Mouse (Mus musculus) lung, postnatal 0 days (tissue): Measurements from ENCODE around the gene Prox2. TPM values are rescaled to one million over a fixed set of nuclear protein-coding genes. Genes with fewer than 3 reads are reported as not detected.

Source experiments
- ATAC-seq: fragments of 200-750 bp; cut with Nextera tagmentation; 2 replicates; pipeline ENCODE4 v1.8.0; 2017; ENCODE audit warnings: moderate library complexity
- DNase-seq: peaks from one replicate; pipeline ENCODE4 v3.0.0-alpha.2; 2016; ENCODE audit warnings: low spot score
- H3K27ac ChIP-seq: fragments of 300-500 bp; sonication (generic); 2 replicates; pipeline ENCODE4 v1.5.1; 2014; ENCODE audit warnings: antibody characterized with exemption, mild to moderate bottlenecking, low read length, mixed read lengths
- H3K27me3 ChIP-seq: fragments of 300-500 bp; sonication (generic); replicated peaks from 2 replicates; pipeline ENCODE4 v1.6.1; 2014; ENCODE audit warnings: low read length, mixed read lengths; ENCODE audit not compliant: insufficient read depth
- H3K36me3 ChIP-seq: fragments of 300-500 bp; sonication (generic); 2 replicates; pipeline ENCODE4 v1.6.1; 2014; ENCODE audit warnings: low read length, mixed read lengths; ENCODE audit not compliant: insufficient read depth
- H3K4me1 ChIP-seq: fragments of 300-500 bp; sonication (generic); 2 replicates; pipeline ENCODE4 v1.6.1; 2014; ENCODE audit warnings: antibody characterized with exemption, low read depth, low read length, mixed read lengths; ENCODE audit not compliant: insufficient read depth
- H3K4me2 ChIP-seq: fragments of 300-500 bp; sonication (generic); replicated peaks from 2 replicates; pipeline ENCODE4 v1.6.1; 2014; ENCODE audit warnings: low read depth, mild to moderate bottlenecking, low read length, moderate library complexity, mixed read lengths
- H3K4me3 ChIP-seq: fragments of 300-500 bp; sonication (generic); 2 replicates; pipeline ENCODE4 v1.5.1; 2014; ENCODE audit warnings: low read depth, low read length
- H3K9ac ChIP-seq: fragments of 300-500 bp; sonication (generic); replicated peaks from 2 replicates; pipeline ENCODE4 v1.6.1; 2014; ENCODE audit warnings: low read depth, mild to moderate bottlenecking
- H3K9me3 ChIP-seq: fragments of 300-500 bp; sonication (generic); 2 replicates; pipeline ENCODE4 v1.6.1; 2016; ENCODE audit warnings: low read length, mixed read lengths
- CTCF ChIP-seq: IDR thresholded peaks from 2 replicates; pipeline ENCODE4 v1.5.1; 2016; ENCODE audit warnings: antibody characterized with exemption, mild to moderate bottlenecking
- EP300 ChIP-seq: IDR thresholded peaks from 2 replicates; pipeline ENCODE4 v1.6.1; 2016; ENCODE audit warnings: antibody characterized with exemption, mild to moderate bottlenecking, control low read depth
- WGBS: fragments of 180-500 bp; shearing (Covaris S2); extraction: QIAGEN DNeasy Blood & Tissue Kit; methylation state at CpG from one replicate; pipeline ENCODE4 v1.1.7; 2014; 5-methylcytosine and 5-hydroxymethylcytosine counted together
- polyA plus RNA-seq: library from polyadenylated mRNA; unstranded; fragments of >200 nt; fragmentation: Nextera tagmentation; extraction: Ambion mirVana; gene quantifications from 2 replicates; pipeline ENCODE4 v1.2.1, GENCODE M21; 2015

Prox2 gene
- polyA plus RNA-seq, 1 experiment from 2014 or later: 3.7 TPM

GRCm38 (mm10) chr12:85101521-85102106 is 8.9 kb downstream of the Prox2 start:
- no peaks in the 10 kb centered on the region for H3K27me3 ChIP-seq
- no peak overlapping the region for H3K27ac ChIP-seq
- no peak overlapping the region for H3K4me3 ChIP-seq
- no peak overlapping the region for H3K9ac ChIP-seq
- no peaks in the 10 kb centered on the region for H3K4me1 ChIP-seq
- TF ChIP-seq EP300 (no peak), CTCF (no peak)
- H3K36me3 ChIP-seq: no peaks in the 10 kb centered on the region
- WGBS: 77% methylated on average over 5 of the region's 5 CpGs
- H3K4me2 ChIP-seq: no peak overlapping the region
- no peak for ATAC-seq
- DNase-seq: no peak
- H3K9me3 ChIP-seq: no peaks in the 10 kb centered on the region

DNA sequence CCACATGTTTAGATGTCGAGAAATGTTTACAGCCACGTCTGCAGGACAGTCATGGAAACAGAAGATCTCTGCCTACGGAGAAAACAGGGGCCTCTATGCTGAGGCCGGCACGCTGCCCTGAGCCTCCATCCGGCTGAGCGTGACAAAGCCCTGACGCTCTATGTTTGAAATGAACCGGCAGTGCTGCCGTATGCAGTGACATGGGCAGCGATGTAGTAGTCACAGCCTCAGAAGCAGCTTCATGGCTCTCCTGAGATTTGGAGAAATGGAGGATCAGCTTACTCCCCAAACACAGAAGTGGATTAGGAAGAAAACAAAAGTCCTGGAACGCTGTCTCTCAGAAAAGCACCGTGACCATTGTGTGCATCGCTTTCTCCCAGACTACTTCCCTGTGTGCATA is 9.6 kb downstream of the Prox2 start:
- Histone ChIP-seq H3K4me3 (no peak overlapping the region), H3K27me3 (no peaks in the 10 kb centered on the region), H3K4me1 (no peaks in the 10 kb centered on the region), H3K36me3 (no peaks in the 10 kb centered on the region), H3K4me2 (no peak overlapping the region), H3K27ac (no peak overlapping the region), H3K9me3 (no peaks in the 10 kb centered on the region), H3K9ac (no peak overlapping the region)
- DNase-seq: no peak
- WGBS: 60% methylated on average over 14 of the region's 14 CpGs
- TF ChIP-seq EP300 (no peak), CTCF (no peak)
- ATAC-seq: no peak

GRCm38 (mm10) chr12:85095859-85096258 is 14.7 kb downstream of the Prox2 start:
- DNase-seq (no peak), ATAC-seq (no peak)
- H3K9ac ChIP-seq: no peak overlapping the region
- no peaks in the 10 kb centered on the region for H3K36me3 ChIP-seq
- H3K9me3 ChIP-seq: no peaks in the 10 kb centered on the region
- 0 out of 2 replicates have a peak, but pooled peaks cover 3% of the 10 kb centered on the region for H3K4me1 ChIP-seq
- no peak overlapping the region for H3K27ac ChIP-seq
- no peaks in the 10 kb centered on the region for H3K27me3 ChIP-seq
- no peak overlapping the region for H3K4me2 ChIP-seq
- TF ChIP-seq EP300 (no peak), CTCF (no peak)
- no peak overlapping the region for H3K4me3 ChIP-seq
- WGBS: 79% methylated on average over 7 of the region's 7 CpGs

- H3K4me3 ChIP-seq: no peak overlapping the region
- WGBS: 78% methylated on average over 11 of the region's 11 CpGs
- no peak for ATAC-seq
Observed at GRCm38 (mm10) chr12:85095146-85095545, 15.4 kb downstream of the Prox2 start.

DNA sequence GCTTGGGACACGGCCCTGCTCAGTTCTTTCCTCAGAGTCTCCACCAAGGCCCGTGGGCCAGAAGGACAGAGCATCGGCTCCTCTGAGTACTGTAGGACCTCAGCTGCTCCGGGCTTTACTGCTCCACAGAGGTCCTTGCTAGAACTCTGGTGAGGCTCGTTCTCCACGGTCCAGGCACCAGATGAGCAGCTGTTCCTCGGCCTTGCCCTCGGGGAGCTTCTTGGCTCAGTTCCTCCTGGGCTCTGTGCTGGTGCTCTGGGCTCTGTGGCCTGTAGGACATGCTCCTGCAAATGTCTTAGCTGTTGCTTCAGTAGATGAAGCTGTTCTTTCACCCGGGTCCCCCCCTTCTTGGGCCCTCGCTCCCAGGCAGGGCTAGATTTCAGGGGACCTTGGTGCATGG is 15.9 kb downstream of the Prox2 start:
- Histone ChIP-seq H3K4me2 (no peak overlapping the region), H3K4me1 (0 out of 2 replicates have a peak, but pooled peaks cover 3% of the 10 kb centered on the region), H3K27ac (no peak overlapping the region), H3K27me3 (no peaks in the 10 kb centered on the region), H3K9me3 (no peaks in the 10 kb centered on the region), H3K4me3 (no peak overlapping the region), H3K9ac (no peak overlapping the region), H3K36me3 (no peaks in the 10 kb centered on the region)
- DNase-seq: no peak
- 0 out of 2 replicates have a peak, but pooled peaks have one; percentile 2 for ATAC-seq
- TF ChIP-seq CTCF (no peak), EP300 (no peak)
- WGBS: 79% methylated on average over 10 of the region's 10 CpGs

More at GRCm38 (mm10) chr12:85095146-85095545, 15.4 kb downstream of the Prox2 start:
- Histone ChIP-seq H3K9ac (no peak overlapping the region), H3K36me3 (no peaks in the 10 kb centered on the region), H3K9me3 (no peaks in the 10 kb centered on the region), H3K4me2 (no peak overlapping the region), H3K27ac (no peak overlapping the region), H3K27me3 (no peaks in the 10 kb centered on the region), H3K4me1 (0 out of 2 replicates have a peak, but pooled peaks cover 3% of the 10 kb centered on the region)
- TF ChIP-seq CTCF: no peak
- no peak for TF ChIP-seq EP300
- no peak for DNase-seq

GRCm38 (mm10) chr12:85094010-85094409 is 16.5 kb downstream of the Prox2 start:
- H3K9ac ChIP-seq: no peak overlapping the region
- H3K27me3 ChIP-seq: no peaks in the 10 kb centered on the region
- H3K4me1 ChIP-seq: 0 out of 2 replicates have a peak, but pooled peaks cover 3% of the 10 kb centered on the region
- no peak overlapping the region for H3K27ac ChIP-seq
- H3K4me2 ChIP-seq: no peak overlapping the region
- peak; percentile 23; the same call in 1 of the 2 replicates for TF ChIP-seq CTCF
- TF ChIP-seq EP300: no peak; the same call in 1 of the 2 replicates
- no peaks in the 10 kb centered on the region for H3K9me3 ChIP-seq
- no peak overlapping the region for H3K4me3 ChIP-seq
- 23% methylated on average over 14 of the region's 14 CpGs for WGBS
- ATAC-seq (peak; percentile 89), DNase-seq (peak; percentile 78)
- H3K36me3 ChIP-seq: no peaks in the 10 kb centered on the region
